In genomic region chr17:54727660-54728059, GRCm38 (mm10) we compare ENCODE assay signal across 23 mouse cellular contexts.
DNase-seq lines count a peak whose midpoint lies in the region; ATAC-seq and TF ChIP-seq lines count a peak whose summit lies in the region.
"Had no signal": no experiment of that assay in that cellular context is flagged by ENCODE, and none has a peak within 500 bp of the region (broad histone marks: within the 10 kb centered on the region; RNA-seq: fewer than 3 reads in every experiment).

No protein-coding gene starts in this region.

- no peaks in the 10 kb centered on the region for H3K27me3 ChIP-seq in Patski
- H3K27me3 ChIP-seq: embryonic facial prominence, embryonic 13.5 days; forebrain, embryonic 13.5 days; heart, embryonic 12.5 days; hindbrain, embryonic 15.5 days had no signal

- DNase-seq in left cerebral cortex, adult 2 months (ENCODE audit: extremely low spot score in 1 of 2, low spot score in 2 of 2), result no peak
- DNase-seq in left cerebral cortex, postnatal 4 days, result no peak
- peak; percentile 51 for DNase-seq in ES-CJ7 (ENCODE audit: low read depth, low spot score)
- DNase-seq in Patski (ENCODE audit: low read depth, low spot score), result no peak
- no peak for DNase-seq in yolk sac, embryonic 10.5 days (ENCODE audit: low spot score)
- DNase-seq in gastrocnemius, postnatal 14 days, result no peak
- DNase-seq: adrenal gland, adult 2 months; B cell, adult 2 months; cerebellum, adult 11 months; cerebellum, adult 8-10 months; cerebellum, postnatal 14 days; embryo, embryonic 11 days; forebrain, postnatal 0 days; gastrocnemius, postnatal 25 days had no signal

- POLR2A ChIA-PET in Patski (lab: Charles Lee), result no interaction called here

- in situ Hi-C loops in Patski (cut with MboI; ENCODE audit: low pct_unique_long_range_greater_than_20kb), result no loop called here

- CTCF ChIA-PET in Patski (lab: Charles Lee), result no interaction called here

- peak; percentile 20 for TF ChIP-seq CTCF in left cerebral cortex, adult 2 months (IDR thresholded peaks at IDR 0.05)
- TF ChIP-seq CTCF in Patski (IDR thresholded peaks at IDR 0.05), result peak; percentile 20

- ATAC-seq in Patski, result no peak
- ATAC-seq in megakaryocyte, adult 5-6 weeks (ENCODE audit: poor library complexity, severe bottlenecking), result no peak
- ATAC-seq: CD4-positive, CD25-positive, alpha-beta regulatory T cell, adult 4 months; forebrain, embryonic 13.5 days; forebrain, postnatal 0 days; inflammation-experienced regulatory T-cells, adult 6 months; intestine, postnatal 0 days had no signal

- intact Hi-C loops in left cerebral cortex, adult 2 months (cut with DNase I), result no loop called here
- intact Hi-C loops in left cerebral cortex, postnatal 4 days (cut with DNase I), result no loop called here
- intact Hi-C loops in gastrocnemius, postnatal 14 days (cut with DNase I; ENCODE audit: low total_unique reads), result no loop called here

- H3K27ac ChIP-seq in left cerebral cortex, adult 2 months, result no peak overlapping the region
- H3K27ac ChIP-seq: embryonic facial prominence, embryonic 13.5 days; forebrain, embryonic 13.5 days; hindbrain, embryonic 10.5 days; hindbrain, embryonic 15.5 days had no signal

- H3K4me3 ChIP-seq in left cerebral cortex, adult 2 months, result no peak overlapping the region
- H3K4me3 ChIP-seq: embryonic facial prominence, embryonic 13.5 days; forebrain, embryonic 13.5 days; heart, embryonic 12.5 days; hindbrain, embryonic 10.5 days; hindbrain, embryonic 15.5 days had no signal
